Mouse (Mus musculus): ENCODE measurements around the gene Gys2.

The Gys2 gene

GRCm38 (mm10) chr6:142458010-142458409 is 14.9 kb downstream of the Gys2 start:
- no peak for DNase-seq (ENCODE audit: low read depth)

- no peak for DNase-seq (ENCODE audit: low read depth)
Measured at GRCm38 (mm10) chr6:142455314-142455996, 17.5 kb downstream of the Gys2 start.

GRCm38 (mm10) chr6:142453311-142453710 is 19.6 kb downstream of the Gys2 start:
- DNase-seq (ENCODE audit: low read depth), result no peak

GRCm38 (mm10) chr6:142451381-142451780 is 21.5 kb downstream of the Gys2 start:
- DNase-seq (ENCODE audit: low read depth), result no peak

- DNase-seq (ENCODE audit: low read depth), result no peak
Measured at GRCm38 (mm10) chr6:142429072-142429471, 43.8 kb downstream of the Gys2 start.

DNA sequence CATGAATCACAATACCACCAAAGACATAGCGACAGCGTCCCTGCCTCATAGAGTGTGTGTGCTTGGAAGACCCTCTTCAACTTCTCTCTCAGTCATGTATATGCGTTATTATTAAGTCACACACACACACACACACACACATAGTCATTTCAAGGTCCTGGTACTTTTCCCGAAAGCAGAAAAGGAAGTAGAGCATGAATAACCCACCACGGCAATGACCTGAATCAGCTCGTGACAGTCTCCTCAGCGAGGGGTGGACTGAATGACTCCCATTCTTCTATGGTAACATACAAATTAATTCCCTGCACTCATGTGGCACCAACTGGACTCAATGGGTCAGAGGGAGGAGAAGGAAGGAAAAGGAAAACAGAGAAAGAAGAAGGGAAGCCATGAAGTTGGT is 47.9 kb downstream of the Gys2 start:
- DNase-seq (ENCODE audit: low read depth), result no peak

DNA sequence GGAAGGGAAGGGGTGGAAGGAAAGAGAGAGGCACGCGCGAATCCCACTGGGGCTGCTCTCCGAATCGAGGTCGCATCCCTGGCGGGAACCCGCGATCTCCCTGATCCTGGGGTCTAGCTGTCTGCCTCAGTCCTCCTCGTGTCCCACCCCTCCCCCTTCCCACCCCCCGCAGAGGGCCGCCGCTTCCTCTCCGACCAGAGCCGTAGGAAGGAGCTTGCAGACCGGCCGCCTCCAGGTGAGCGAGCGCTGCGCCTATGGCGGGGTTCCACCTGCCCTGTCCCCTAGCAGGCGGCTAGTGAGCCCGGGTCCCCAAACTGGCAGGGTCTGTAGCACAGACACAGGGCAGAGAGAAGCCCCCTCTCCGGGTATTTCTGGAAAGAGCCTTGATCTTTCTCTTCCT is 58.3 kb downstream of the Gys2 start:
- DNase-seq (ENCODE audit: low read depth), result no peak

- no peak for DNase-seq (ENCODE audit: low read depth)
Measured at GRCm38 (mm10) chr6:142413845-142414244, 59.1 kb downstream of the Gys2 start.

DNA sequence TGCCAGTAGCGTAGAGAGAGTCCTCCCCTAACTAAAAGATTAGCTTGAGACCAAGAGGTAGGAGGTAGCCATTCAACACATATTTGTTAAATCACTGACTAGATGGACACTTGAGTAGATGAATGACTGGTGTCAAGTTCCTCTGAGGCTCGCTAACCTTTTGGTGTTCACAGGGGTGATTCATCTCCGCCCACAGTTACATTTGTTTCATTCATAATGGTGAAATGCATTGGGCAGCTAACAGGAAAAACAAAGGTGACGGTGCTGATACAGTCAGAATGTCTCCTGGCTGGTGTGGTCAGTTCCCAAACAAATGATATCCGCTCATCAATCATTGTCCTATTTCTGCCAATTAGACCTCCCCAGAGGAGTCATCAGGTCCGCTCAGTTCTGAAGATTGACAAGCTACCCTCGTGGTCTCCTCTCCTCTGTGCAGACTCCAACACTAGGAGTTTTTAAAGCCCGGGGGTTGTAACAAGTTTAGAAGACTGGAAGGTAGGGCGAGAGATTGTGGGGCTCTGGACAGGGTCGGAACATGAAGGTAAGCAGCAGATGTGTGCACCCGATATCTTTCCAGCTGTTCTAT is 59.9 kb downstream of the Gys2 start, which contains the start of gene Spx:
Gene Spx, plus strand, starts transcription at position 536 of the 586 bp plus-strand sequence.
- DNase-seq (ENCODE audit: low read depth), result peak; percentile 68

DNA sequence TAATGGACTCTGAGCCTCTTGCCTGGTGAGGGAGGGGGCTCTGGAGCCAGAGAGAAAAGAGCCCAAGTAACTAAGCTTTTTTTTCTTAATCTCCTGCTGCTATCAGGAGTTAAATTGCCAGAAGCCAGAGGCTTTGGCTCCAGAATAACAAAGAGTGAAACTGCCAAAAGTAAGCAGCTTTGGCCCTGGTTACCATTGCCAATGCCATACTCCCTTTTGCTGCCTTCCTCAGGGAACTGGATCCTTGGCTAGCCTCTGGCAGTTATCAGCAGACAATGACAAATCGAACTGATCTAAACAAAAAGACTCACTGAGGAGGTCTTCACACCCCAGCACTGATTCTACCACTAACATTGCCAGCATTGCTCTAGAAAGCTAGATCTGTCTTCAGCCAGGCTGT is 61.8 kb downstream of the Gys2 start:
- DNase-seq (ENCODE audit: low read depth), result peak; percentile 28

GRCm38 (mm10) chr6:142395756-142396155 is 77.2 kb downstream of the Gys2 start:
- no peak for DNase-seq (ENCODE audit: low read depth)

- no peak for DNase-seq (ENCODE audit: low read depth)
Measured at GRCm38 (mm10) chr6:142394669-142395068, 78.2 kb downstream of the Gys2 start.

DNA sequence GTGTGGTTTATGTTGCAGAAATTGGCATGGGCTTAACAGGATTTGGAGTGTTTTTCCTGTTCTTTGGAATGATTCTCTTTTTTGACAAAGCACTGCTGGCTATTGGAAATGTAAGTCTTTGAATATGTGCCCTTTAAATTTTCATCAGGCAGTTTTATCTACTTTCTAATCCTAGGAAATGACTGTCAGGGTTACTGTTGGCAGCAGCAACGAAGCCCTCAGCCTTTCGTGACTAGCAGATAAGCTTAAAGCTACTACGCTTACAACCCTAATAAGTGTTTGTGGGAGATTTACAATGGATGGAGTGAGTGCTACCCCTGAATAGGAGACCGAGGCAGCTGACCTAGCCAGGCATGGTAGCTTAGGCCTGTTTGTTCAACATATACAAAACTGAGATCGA is 80.6 kb downstream of the Gys2 start:
- no peak for DNase-seq (ENCODE audit: low read depth)

GRCm38 (mm10) chr6:142389101-142389500 is 83.8 kb downstream of the Gys2 start:
- peak; percentile 68 for DNase-seq (ENCODE audit: low read depth)

DNA sequence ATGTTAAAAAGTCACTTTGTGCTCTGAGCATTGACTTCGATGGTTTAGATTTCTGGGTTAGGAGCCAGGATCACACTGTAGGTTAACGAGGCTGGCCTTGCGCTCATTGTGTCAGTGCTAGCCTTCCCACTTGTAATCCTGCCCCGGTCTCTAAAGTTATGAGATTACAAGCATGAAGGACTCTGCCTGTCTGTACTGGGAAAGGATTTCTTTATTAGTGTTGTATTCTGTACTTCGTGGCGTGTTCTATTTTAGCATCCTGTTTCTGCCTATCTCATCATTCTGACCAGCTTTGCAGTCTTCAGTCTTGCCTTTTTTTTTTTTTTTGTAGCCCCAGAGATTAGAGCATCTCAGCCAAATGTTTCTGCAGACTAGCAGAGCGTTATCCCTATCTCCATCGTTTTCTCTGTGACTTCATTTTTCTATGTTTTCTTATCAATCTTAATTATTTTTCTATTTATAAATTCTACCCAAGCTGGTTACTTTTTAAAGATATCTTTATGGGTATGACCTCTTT is 85.1 kb downstream of the Gys2 start:
- DNase-seq (ENCODE audit: low read depth), result peak; percentile 44

DNA sequence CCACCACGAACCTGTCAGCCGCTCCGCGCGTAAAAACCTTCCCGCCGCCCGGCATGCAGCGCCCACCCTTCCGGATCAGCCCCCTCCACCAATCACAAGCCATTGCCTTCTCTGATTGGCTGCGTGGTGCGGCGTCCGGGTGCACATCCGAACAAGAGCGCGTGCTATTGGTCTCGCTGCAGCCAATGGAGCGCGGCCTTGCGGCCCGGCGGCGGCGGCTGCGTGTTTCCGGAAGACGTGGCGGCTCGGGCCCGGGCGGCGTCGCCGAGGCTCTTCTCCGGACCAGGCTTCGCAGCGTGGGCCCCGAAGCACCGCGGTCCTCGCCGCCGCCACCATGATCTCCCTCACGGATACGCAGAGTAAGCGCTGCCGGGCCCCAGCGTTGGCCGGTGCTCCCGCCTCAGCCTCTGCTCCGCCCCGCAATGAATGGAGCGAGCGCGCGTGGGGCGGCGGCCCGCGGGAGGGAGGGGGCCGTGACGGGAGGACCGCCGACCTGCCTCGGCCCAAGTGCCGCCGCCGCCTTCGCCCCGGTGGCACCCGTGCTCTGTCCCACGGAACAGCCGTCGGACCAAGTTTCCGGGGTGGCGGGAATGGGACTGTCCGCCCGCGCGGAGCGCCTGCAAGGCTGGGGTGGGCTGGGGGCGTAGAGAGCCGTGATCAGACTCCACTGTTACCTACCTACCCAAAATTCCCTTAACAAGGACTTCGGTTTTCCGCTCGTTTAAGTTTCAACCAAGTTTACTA is 85.7 kb downstream of the Gys2 start, which contains the start of the genes Recql and Golt1b:
Gene Recql, minus strand, starts transcription at position 77 of the 744 bp plus-strand sequence.
Gene Golt1b, plus strand, starts transcription at position 211 of the 744 bp plus-strand sequence.
- DNase-seq (ENCODE audit: low read depth), result peak; percentile 99

GRCm38 (mm10) chr6:142386285-142387010 is 86.5 kb downstream of the Gys2 start:
- DNase-seq (ENCODE audit: low read depth), result no peak

DNA sequence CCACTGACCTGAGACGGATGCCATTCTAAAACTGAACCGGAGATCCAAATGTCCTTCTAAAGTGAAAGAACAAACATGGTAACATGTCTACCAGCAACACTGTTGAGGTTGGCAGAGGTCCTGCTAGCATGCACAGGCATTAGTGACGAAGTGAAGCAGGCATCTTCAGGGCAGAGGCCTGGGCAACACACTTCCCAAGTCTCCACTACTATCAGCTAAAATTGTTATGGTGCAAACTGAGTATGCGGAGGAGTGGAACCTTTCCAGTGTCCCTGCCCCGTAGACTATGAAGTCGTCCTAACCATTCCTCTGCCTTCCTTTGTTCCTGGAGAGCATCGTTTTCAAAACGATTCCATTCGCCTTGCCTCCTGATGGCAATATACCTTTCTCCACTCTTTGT is 88.4 kb downstream of the Gys2 start:
- no peak for DNase-seq (ENCODE audit: low read depth)

- DNase-seq (ENCODE audit: low read depth), result no peak
Measured at GRCm38 (mm10) chr6:142381615-142382014, 91.3 kb downstream of the Gys2 start.

DNA sequence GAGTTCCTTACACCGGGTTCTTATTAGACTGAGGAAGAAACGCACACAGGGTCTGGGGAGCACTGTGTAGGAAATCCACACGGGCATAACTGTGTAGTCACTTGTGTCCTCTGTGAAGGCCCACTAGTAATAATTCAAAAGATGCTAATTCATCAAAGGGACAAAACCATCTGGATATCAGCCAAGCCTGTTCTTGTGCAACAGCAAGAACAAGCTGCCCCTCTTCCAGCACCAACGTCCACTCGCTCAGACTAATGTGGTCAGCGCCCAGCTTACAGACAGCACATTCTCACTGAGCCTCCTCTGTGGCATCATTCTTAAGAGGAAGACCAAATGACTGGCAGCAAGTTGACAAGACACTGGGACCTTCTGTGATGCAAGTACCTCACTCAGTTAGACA is 92.9 kb downstream of the Gys2 start:
- DNase-seq (ENCODE audit: low read depth), result no peak

DNA sequence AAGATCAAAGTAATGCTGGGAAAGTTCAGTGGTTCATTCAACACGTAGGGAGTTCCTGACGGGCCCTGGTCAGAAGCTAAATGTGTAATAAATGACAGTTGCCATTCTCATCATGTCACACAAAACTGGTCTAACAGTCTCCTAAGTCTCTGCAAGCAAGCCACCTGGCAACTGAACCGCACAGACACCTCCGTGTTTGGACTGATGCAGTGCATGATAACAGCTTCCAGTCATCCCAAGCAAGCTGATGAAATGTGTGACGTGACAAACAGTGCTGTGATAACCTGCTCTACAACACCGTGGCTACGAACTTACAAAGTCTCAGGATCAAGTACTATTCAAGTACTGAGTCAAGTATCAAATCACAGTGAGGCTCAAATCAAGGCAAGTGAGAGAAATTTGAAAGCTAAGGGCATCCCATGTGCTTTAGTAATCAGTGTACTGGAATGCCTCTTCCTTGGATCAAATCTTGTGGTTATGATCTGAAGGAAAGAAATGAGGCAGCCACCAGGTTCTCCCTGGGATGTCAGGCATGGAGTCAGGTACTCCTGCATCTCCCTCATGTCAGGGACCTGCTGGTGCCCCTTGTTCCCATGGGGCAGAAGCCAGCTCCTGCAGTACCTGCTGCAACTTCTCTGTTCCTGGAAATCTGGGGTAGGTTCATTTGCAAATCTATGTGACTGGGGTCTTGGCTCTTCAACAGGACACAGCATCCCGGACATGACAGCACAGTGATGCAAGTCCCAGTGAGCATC is 94.2 kb downstream of the Gys2 start:
- no peak for DNase-seq (ENCODE audit: low read depth)

All from NIH3T3 (cell line).